Mouse (Mus musculus): Measurements from ENCODE around the gene Ltb4r2. TPM values are rescaled to one million over a fixed set of nuclear protein-coding genes. Genes with fewer than 3 reads are reported as not detected.

Gene Ltb4r2
- polyA plus RNA-seq, 1 experiment from 2014 or later, result 0.32 TPM

- no peak for ATAC-seq (replicated peaks; ENCODE audit: extremely low read depth, insufficient read depth, low FRiP score)
- Histone ChIP-seq H3K4me3 (ENCODE audit: low read length) (no peak overlapping the region), H3K9me3 (replicated peaks; ENCODE audit: control insufficient read depth, low read length) (no peaks in the 10 kb centered on the region), H3K9ac (ENCODE audit: low read length) (no peak overlapping the region), H3K27me3 (ENCODE audit: control insufficient read depth, insufficient read depth, low read length) (0 out of 2 replicates have a peak, but pooled peaks cover 2% of the 10 kb centered on the region), H3K4me2 (ENCODE audit: low read depth, low read length) (no peak overlapping the region), H3K4me1 (ENCODE audit: control insufficient read depth, insufficient read depth, low read length) (no peaks in the 10 kb centered on the region), H3K27ac (ENCODE audit: low read length) (no peak overlapping the region), H3K36me3 (ENCODE audit: control insufficient read depth, insufficient read depth) (no peaks in the 10 kb centered on the region)
- WGBS, result 71% methylated on average over 7 of the region's 7 CpGs
Measured at GRCm38 (mm10) chr14:55730531-55731032, 30.6 kb upstream of the Ltb4r2 start.

GRCm38 (mm10) chr14:55733889-55734288 is 27.3 kb upstream of the Ltb4r2 start:
- Histone ChIP-seq H3K9me3 (replicated peaks; ENCODE audit: control insufficient read depth, low read length) (no peaks in the 10 kb centered on the region), H3K36me3 (ENCODE audit: control insufficient read depth, insufficient read depth) (peaks cover 10% of the 10 kb centered on the region), H3K4me1 (ENCODE audit: control insufficient read depth, insufficient read depth, low read length) (no peaks in the 10 kb centered on the region), H3K27me3 (ENCODE audit: control insufficient read depth, insufficient read depth, low read length) (0 out of 2 replicates have a peak, but pooled peaks cover 2% of the 10 kb centered on the region), H3K9ac (ENCODE audit: low read length) (no peak overlapping the region), H3K27ac (ENCODE audit: low read length) (no peak overlapping the region), H3K4me3 (ENCODE audit: low read length) (no peak overlapping the region), H3K4me2 (ENCODE audit: low read depth, low read length) (no peak overlapping the region)
- no peak for ATAC-seq (replicated peaks; ENCODE audit: extremely low read depth, insufficient read depth, low FRiP score)
- 63% methylated on average over 10 of the region's 10 CpGs for WGBS

- Histone ChIP-seq H3K9me3 (replicated peaks; ENCODE audit: control insufficient read depth, low read length) (no peaks in the 10 kb centered on the region), H3K4me1 (ENCODE audit: control insufficient read depth, insufficient read depth, low read length) (no peaks in the 10 kb centered on the region), H3K27ac (ENCODE audit: low read length) (no peak overlapping the region), H3K9ac (ENCODE audit: low read length) (no peak overlapping the region), H3K4me3 (ENCODE audit: low read length) (no peak overlapping the region), H3K4me2 (ENCODE audit: low read depth, low read length) (no peak overlapping the region), H3K27me3 (ENCODE audit: control insufficient read depth, insufficient read depth, low read length) (0 out of 2 replicates have a peak, but pooled peaks cover 2% of the 10 kb centered on the region), H3K36me3 (ENCODE audit: control insufficient read depth, insufficient read depth) (peaks cover 20% of the 10 kb centered on the region)
- 70% methylated on average over 7 of the region's 7 CpGs for WGBS
- no peak for ATAC-seq (replicated peaks; ENCODE audit: extremely low read depth, insufficient read depth, low FRiP score)
Measured at GRCm38 (mm10) chr14:55734869-55735268, 26.4 kb upstream of the Ltb4r2 start.

GRCm38 (mm10) chr14:55735334-55735733 is 25.9 kb upstream of the Ltb4r2 start:
- H3K4me3 ChIP-seq (ENCODE audit: low read length), result no peak overlapping the region
- H3K4me2 ChIP-seq (ENCODE audit: low read depth, low read length), result no peak overlapping the region
- H3K4me1 ChIP-seq (ENCODE audit: control insufficient read depth, insufficient read depth, low read length), result no peaks in the 10 kb centered on the region
- ATAC-seq (replicated peaks; ENCODE audit: extremely low read depth, insufficient read depth, low FRiP score), result no peak
- no peaks in the 10 kb centered on the region for H3K9me3 ChIP-seq (replicated peaks; ENCODE audit: control insufficient read depth, low read length)
- H3K27me3 ChIP-seq (ENCODE audit: control insufficient read depth, insufficient read depth, low read length), result no peaks in the 10 kb centered on the region
- no peak overlapping the region for H3K27ac ChIP-seq (ENCODE audit: low read length)
- WGBS, result 48% methylated on average over 3 of the region's 3 CpGs
- H3K9ac ChIP-seq (ENCODE audit: low read length), result no peak overlapping the region
- H3K36me3 ChIP-seq (ENCODE audit: control insufficient read depth, insufficient read depth), result peaks cover 24% of the 10 kb centered on the region

GRCm38 (mm10) chr14:55735758-55736157 is 25.5 kb upstream of the Ltb4r2 start:
- Histone ChIP-seq H3K27ac (ENCODE audit: low read length) (no peak overlapping the region), H3K36me3 (ENCODE audit: control insufficient read depth, insufficient read depth) (peaks cover 26% of the 10 kb centered on the region), H3K4me3 (ENCODE audit: low read length) (no peak overlapping the region), H3K9me3 (replicated peaks; ENCODE audit: control insufficient read depth, low read length) (no peaks in the 10 kb centered on the region), H3K4me1 (ENCODE audit: control insufficient read depth, insufficient read depth, low read length) (no peaks in the 10 kb centered on the region), H3K9ac (ENCODE audit: low read length) (no peak overlapping the region), H3K4me2 (ENCODE audit: low read depth, low read length) (no peak overlapping the region), H3K27me3 (ENCODE audit: control insufficient read depth, insufficient read depth, low read length) (no peaks in the 10 kb centered on the region)
- ATAC-seq (replicated peaks; ENCODE audit: extremely low read depth, insufficient read depth, low FRiP score), result no peak
- 68% methylated on average over 4 of the region's 4 CpGs for WGBS

- peaks cover 26% of the 10 kb centered on the region for H3K36me3 ChIP-seq (ENCODE audit: control insufficient read depth, insufficient read depth)
- H3K4me3 ChIP-seq (ENCODE audit: low read length), result no peak overlapping the region
- no peak overlapping the region for H3K9ac ChIP-seq (ENCODE audit: low read length)
- no peak overlapping the region for H3K4me2 ChIP-seq (ENCODE audit: low read depth, low read length)
- H3K4me1 ChIP-seq (ENCODE audit: control insufficient read depth, insufficient read depth, low read length), result no peaks in the 10 kb centered on the region
- H3K9me3 ChIP-seq (replicated peaks; ENCODE audit: control insufficient read depth, low read length), result no peaks in the 10 kb centered on the region
- no peaks in the 10 kb centered on the region for H3K27me3 ChIP-seq (ENCODE audit: control insufficient read depth, insufficient read depth, low read length)
- 89% methylated on average over 9 of the region's 9 CpGs for WGBS
- no peak for ATAC-seq (replicated peaks; ENCODE audit: extremely low read depth, insufficient read depth, low FRiP score)
- no peak overlapping the region for H3K27ac ChIP-seq (ENCODE audit: low read length)
Measured at GRCm38 (mm10) chr14:55737086-55737687, 24.0 kb upstream of the Ltb4r2 start.

GRCm38 (mm10) chr14:55743711-55744110 is 17.5 kb upstream of the Ltb4r2 start:
- H3K4me2 ChIP-seq (ENCODE audit: low read depth, low read length), result peak overlapping the region; percentile 29; the same call in 1 of the 2 replicates
- H3K4me3 ChIP-seq (ENCODE audit: low read length), result no peak overlapping the region
- peaks cover 23% of the 10 kb centered on the region for H3K36me3 ChIP-seq (ENCODE audit: control insufficient read depth, insufficient read depth)
- H3K4me1 ChIP-seq (ENCODE audit: control insufficient read depth, insufficient read depth, low read length), result peaks cover 22% of the 10 kb centered on the region
- no peak overlapping the region for H3K9ac ChIP-seq (ENCODE audit: low read length)
- ATAC-seq (replicated peaks; ENCODE audit: extremely low read depth, insufficient read depth, low FRiP score), result peak; percentile 70
- WGBS, result 19% methylated on average over 10 of the region's 10 CpGs
- no peaks in the 10 kb centered on the region for H3K27me3 ChIP-seq (ENCODE audit: control insufficient read depth, insufficient read depth, low read length)
- H3K9me3 ChIP-seq (replicated peaks; ENCODE audit: control insufficient read depth, low read length), result no peaks in the 10 kb centered on the region
- H3K27ac ChIP-seq (ENCODE audit: low read length), result no peak overlapping the region

GRCm38 (mm10) chr14:55745180-55745860 is 15.9 kb upstream of the Ltb4r2 start, which contains the start of the genes Dhrs1 and Nop9:
TSS of gene Dhrs1 (minus strand) at chr14:55745690.
TSS of gene Nop9 (plus strand) at chr14:55745693.
- Histone ChIP-seq H3K4me1 (ENCODE audit: control insufficient read depth, insufficient read depth, low read length) (peaks cover 22% of the 10 kb centered on the region), H3K9ac (ENCODE audit: low read length) (peak within 1 kb of the TSS; percentile 91), H3K27ac (ENCODE audit: low read length) (peak within 1 kb of the TSS; percentile 66), H3K27me3 (ENCODE audit: control insufficient read depth, insufficient read depth, low read length) (no peaks in the 10 kb centered on the region), H3K4me2 (ENCODE audit: low read depth, low read length) (peak within 1 kb of the TSS; percentile 94), H3K9me3 (replicated peaks; ENCODE audit: control insufficient read depth, low read length) (no peaks in the 10 kb centered on the region), H3K4me3 (ENCODE audit: low read length) (peak within 1 kb of the TSS; percentile 92), H3K36me3 (ENCODE audit: control insufficient read depth, insufficient read depth) (peaks cover 15% of the 10 kb centered on the region)
- 1% methylated on average over 38 of the region's 48 CpGs for WGBS
- ATAC-seq (replicated peaks; ENCODE audit: extremely low read depth, insufficient read depth, low FRiP score), result peak; percentile 88

- ATAC-seq (replicated peaks; ENCODE audit: extremely low read depth, insufficient read depth, low FRiP score), result peak; percentile 37
- Histone ChIP-seq H3K27ac (ENCODE audit: low read length) (0 out of 2 replicates have a peak overlapping the region, but pooled peaks have one; percentile 26), H3K4me2 (ENCODE audit: low read depth, low read length) (peak overlapping the region; percentile 94), H3K4me3 (ENCODE audit: low read length) (peak overlapping the region; percentile 92), H3K9ac (ENCODE audit: low read length) (peak overlapping the region; percentile 91), H3K36me3 (ENCODE audit: control insufficient read depth, insufficient read depth) (peaks cover 16% of the 10 kb centered on the region), H3K27me3 (ENCODE audit: control insufficient read depth, insufficient read depth, low read length) (no peaks in the 10 kb centered on the region), H3K4me1 (ENCODE audit: control insufficient read depth, insufficient read depth, low read length) (peaks cover 22% of the 10 kb centered on the region), H3K9me3 (replicated peaks; ENCODE audit: control insufficient read depth, low read length) (no peaks in the 10 kb centered on the region)
- under 1% methylated on average over 31 of the region's 31 CpGs for WGBS
Measured at GRCm38 (mm10) chr14:55745861-55746237, 15.4 kb upstream of the Ltb4r2 start.

Measured in heart, embryonic 16.5 days (tissue).